Mouse (Mus musculus) MEL (cell line): Measurements from ENCODE around the gene Eef1b2.

Experiments
- EP300 ChIP-seq, 2 experiments: IDR thresholded peaks; 2 replicates each; pipeline ENCODE4 v1.6.1; 2011; ENCODE audit warnings: improper control_type of control experiment in 2 of 2, low read length in 2 of 2, low read depth in 1 of 2, mild to moderate bottlenecking in 1 of 2
- MAX ChIP-seq: IDR thresholded peaks from 2 replicates; pipeline ENCODE4 v1.6.1; 2011; ENCODE audit warnings: low read length, improper control_type of control experiment

- no peak; the same call in 1 of the 2 replicates for TF ChIP-seq MAX
- no peak for TF ChIP-seq EP300 (IDR thresholded peaks at IDR 0.05; ENCODE audit: low read depth in 1 of 2, low read length in 2 of 2)
Measured at GRCm38 (mm10) chr1:63176259-63176603, 394 bp upstream of the Eef1b2 start.
